Mouse (Mus musculus) G1E (cell line): ENCODE measurements around the gene Pygo1.

ENCODE experiments used
- CTCF ChIP-seq: IDR thresholded peaks from 2 replicates; pipeline ENCODE4 v1.5.1; 2012; ENCODE audit warnings: low read depth, low read length, inconsistent platforms, mixed read lengths
- GATA1 ChIP-seq: IDR thresholded peaks from 2 replicates; pipeline ENCODE4 v1.6.1; 2012; ENCODE audit warnings: borderline replicate concordance, low read length, inconsistent platforms, mixed read lengths
- GATA2 ChIP-seq: IDR thresholded peaks from 2 replicates; pipeline ENCODE4 v1.6.1; 2012; ENCODE audit warnings: low read depth, low read length, inconsistent platforms, borderline replicate concordance
- POLR2AphosphoS5 ChIP-seq: IDR thresholded peaks from 2 replicates; pipeline ENCODE4 v1.6.1; 2012; ENCODE audit warnings: low read depth, low read length, inconsistent platforms; ENCODE audit not compliant: insufficient replicate concordance
- TAL1 ChIP-seq: conservative IDR thresholded peaks from 2 replicates; pipeline ENCODE4 v1.6.1; 2012; ENCODE audit warnings: low read depth, low read length, inconsistent platforms, mixed read lengths

- TF ChIP-seq CTCF (no peak), GATA1 (no peak), GATA2 (no peak), TAL1 (no peak), POLR2AphosphoS5 (no peak)
Measured at GRCm38 (mm10) chr9:72944286-72944685, 18.8 kb downstream of the Pygo1 start.
